Mouse (Mus musculus) WW6 (cell line): ENCODE data around the gene Sec24c.

Source experiments
- DNase-seq: peaks from one replicate; pipeline ENCODE4 v3.0.0-alpha.2; 2013; ENCODE audit warnings: low read depth, low spot score

The Sec24c gene

DNA sequence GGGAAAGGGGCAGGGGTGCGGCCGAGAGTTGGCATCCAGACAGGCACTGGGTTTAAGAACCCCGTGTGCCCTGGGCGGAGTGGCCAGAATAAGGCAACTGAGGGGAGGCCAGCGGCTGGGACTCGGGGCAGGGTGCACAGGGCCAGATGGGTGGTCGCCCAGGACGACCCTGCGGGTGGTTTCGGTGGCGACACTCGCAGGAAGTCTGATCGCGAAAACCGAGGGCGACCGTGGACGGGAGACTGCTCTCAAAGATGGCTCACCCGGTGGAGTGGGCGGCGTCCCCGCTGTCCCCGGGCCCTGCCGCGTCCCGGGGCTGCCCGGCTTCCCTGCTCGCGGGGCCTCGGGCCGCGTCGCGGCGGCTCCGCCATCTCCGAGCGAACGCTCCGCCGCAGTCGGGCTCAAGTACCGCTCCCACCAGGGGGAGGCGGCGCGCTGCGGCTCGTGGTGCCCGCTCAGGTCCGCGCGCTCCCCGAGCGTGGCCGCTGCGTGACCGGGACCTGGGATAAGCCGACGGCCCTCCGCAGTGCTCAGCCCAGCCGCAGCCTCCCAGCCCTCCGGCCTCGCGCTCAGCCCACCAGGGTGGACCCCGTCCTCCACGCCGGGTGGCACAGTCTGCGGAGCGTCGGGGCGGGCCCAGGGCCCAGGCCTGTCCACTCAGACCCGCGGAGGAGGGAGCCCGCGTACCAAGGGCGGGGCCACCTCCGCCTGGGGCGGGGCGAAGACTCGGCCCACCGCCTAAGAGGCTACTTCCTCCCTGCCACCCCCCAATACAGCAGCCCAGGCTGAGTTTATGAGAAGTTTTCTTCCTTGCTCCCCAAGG is 60.1 kb downstream of the Sec24c start, which contains the start of gene Ndst2:
Gene Ndst2, minus strand, starts transcription at position 611 of the 823 bp plus-strand sequence.
- no peak for DNase-seq

DNA sequence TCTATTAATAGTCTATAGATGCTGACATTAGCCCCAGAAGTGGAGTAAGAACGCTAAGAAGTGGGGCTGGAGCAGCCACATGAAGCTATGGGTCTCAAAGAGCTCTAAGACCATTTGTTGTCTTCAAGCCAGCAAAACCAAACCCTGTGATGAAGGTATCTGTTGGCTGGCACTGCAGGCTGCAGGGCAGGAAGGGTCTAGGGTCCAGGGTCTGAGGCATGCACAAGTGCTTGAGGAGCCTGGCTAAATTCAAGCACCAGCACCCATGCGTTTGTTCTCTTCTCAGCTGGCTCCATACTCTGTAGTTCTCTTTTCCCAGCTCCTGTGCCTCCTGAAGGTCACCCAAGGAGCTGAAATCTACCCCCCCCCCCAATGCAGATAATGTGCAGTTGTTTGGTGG is 60.9 kb downstream of the Sec24c start:
- no peak for DNase-seq

DNA sequence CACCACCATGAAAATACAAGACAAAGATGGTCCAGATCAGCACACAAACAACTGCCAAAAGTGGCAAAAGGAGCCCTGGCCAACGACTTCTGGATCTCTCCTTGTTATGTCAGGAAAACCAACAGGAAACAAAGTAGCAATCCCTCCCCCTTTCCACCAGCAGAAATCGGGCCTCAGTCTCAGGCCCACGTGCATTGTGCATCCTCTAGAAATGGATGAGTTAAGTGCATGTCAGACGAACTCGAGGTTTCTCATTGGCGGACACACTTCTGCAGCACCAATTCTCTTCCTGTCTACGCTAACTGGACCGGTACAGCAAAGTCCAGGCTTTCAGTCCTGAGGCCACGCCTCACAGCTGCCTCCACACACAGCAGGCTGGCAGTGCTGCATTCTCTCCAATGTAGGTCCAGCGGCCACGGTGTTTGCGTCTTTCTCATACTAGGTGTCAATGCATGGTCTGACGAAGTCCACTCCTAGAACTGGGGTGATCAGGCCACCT is 61.8 kb downstream of the Sec24c start:
- DNase-seq = no peak

DNA sequence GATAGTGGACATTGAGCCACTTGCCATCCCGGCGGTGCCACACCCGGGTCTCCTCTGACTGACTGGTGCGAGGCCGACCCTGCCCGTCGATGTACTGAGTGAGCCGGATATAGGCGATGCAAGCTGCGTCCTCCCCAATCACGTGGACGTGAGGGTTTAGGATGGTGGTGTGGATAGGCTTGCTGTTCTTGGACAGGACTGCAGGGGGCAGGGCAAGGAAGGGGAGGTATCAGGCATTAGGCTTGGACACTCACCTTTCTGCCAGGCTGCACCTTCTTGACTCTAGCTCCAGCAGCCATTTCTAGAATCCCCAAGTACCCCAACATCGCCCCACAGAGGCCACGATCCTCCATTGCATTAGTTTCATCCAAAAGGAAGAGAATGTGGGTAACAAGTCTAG is 63.2 kb downstream of the Sec24c start:
- peak; percentile 81 for DNase-seq

DNA sequence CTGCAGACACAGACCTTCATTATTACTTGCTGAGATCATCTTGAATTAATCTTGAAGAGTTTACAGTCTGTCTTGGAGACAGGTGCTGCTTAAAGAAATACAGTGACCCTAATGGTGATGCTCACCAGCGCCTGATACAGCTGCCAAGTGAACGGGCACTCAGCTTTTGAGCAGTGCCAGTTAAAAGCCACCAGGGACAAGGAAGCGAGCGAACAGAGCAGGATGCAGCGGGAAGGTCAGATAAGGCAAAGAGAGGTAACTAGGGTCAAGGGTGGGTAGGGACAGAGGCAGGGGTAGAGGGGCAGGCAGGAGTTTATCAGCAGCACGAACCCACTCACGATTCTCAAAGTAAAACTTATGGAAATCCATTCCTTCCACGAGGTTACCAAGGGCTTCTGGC is 64.4 kb downstream of the Sec24c start:
- no peak for DNase-seq

DNA sequence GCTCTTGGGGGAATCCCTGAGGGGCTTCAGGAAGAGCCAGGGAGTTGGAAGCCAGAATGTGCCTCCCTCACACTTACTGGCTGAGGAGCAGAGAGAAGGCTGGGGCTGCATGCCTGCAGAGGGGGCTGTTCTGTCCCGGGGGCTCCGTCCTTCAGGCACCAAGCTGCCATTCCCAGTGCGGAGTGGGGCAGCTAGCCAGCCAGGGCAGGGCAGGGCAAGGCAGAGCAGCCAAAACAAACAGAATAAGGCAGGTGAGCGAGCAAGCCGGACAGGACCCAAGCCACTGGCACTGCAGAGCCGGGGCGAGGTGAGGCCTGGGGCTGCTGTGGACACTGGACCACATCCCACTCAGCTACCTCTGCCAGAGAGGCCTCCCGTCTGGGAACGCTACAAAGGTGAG is 67.2 kb downstream of the Sec24c start:
- DNase-seq = no peak

DNA sequence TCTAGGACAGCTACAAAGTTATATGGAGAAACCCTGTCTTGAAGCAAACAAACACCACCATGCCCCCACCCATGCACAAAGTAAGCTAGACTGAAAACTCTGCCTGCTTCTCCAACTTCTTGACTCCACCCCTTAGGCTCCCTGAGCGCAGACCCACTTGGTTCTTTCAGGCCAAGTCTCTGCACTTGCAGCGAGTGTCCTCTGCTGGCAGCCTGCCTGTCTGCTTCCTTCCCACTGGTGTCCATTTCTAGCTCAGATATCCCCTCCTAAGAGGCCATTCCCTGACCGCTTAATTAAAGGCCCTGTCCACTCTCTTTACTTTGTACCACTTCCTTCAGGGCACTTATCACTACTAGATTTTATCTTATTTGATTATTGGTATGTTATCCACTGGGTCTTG is 69.5 kb downstream of the Sec24c start:
- DNase-seq = no peak
